Mouse (Mus musculus) stomach, embryonic 16.5 days (tissue): ENCODE measurements around the gene Edem1. TPM values are rescaled to one million over a fixed set of nuclear protein-coding genes. Genes with fewer than 3 reads are reported as not detected.

Source experiments
- ATAC-seq: fragments of 200-750 bp; cut with Nextera tagmentation; 2 replicates; pipeline ENCODE4 v1.8.0; 2017; ENCODE audit warnings: moderate number of reproducible peaks, moderate TSS enrichment; ENCODE audit not compliant: insufficient read depth, low FRiP score
- H3K27ac ChIP-seq: fragments of 300-500 bp; sonication (generic); 2 replicates; pipeline ENCODE4 v1.5.1; 2014; ENCODE audit warnings: low read length
- H3K27me3 ChIP-seq: fragments of 300-500 bp; sonication (generic); 2 replicates; pipeline ENCODE4 v1.6.1; 2014; ENCODE audit warnings: low read length, control low read depth, mixed read lengths; ENCODE audit not compliant: control insufficient read depth, insufficient read depth
- H3K36me3 ChIP-seq: fragments of 300-500 bp; sonication (generic); 2 replicates; pipeline ENCODE4 v1.6.1; 2014; ENCODE audit warnings: low read length; ENCODE audit not compliant: control insufficient read depth, insufficient read depth
- H3K4me1 ChIP-seq: fragments of 300-500 bp; sonication (generic); 2 replicates; pipeline ENCODE4 v1.6.1; 2014; ENCODE audit warnings: low read length, control low read depth, mixed read lengths; ENCODE audit not compliant: control insufficient read depth, insufficient read depth
- H3K4me2 ChIP-seq: fragments of 300-500 bp; sonication (generic); 2 replicates; pipeline ENCODE4 v1.6.1; 2014; ENCODE audit warnings: low read depth, low read length, mixed read lengths
- H3K4me3 ChIP-seq: fragments of 300-500 bp; sonication (generic); replicated peaks from 2 replicates; pipeline ENCODE4 v1.5.1; 2014; ENCODE audit warnings: mild to moderate bottlenecking, low read length
- H3K9ac ChIP-seq: fragments of 300-500 bp; sonication (generic); 2 replicates; pipeline ENCODE4 v1.6.1; 2014; ENCODE audit warnings: low read length
- H3K9me3 ChIP-seq: fragments of 300-500 bp; sonication (generic); replicated peaks from 2 replicates; pipeline ENCODE4 v1.6.1; 2016; ENCODE audit warnings: low read length, control low read depth; ENCODE audit not compliant: control insufficient read depth
- whole genome bisulfite sequencing: fragments of 180-500 bp; shearing (Covaris S2); extraction: QIAGEN DNeasy Blood & Tissue Kit; methylation state at CpG from one replicate; pipeline ENCODE4 v1.1.7; 2014; 5-methylcytosine and 5-hydroxymethylcytosine counted together
- polyA plus RNA-seq: library from polyadenylated mRNA; unstranded; fragments of >200 nt; fragmentation: Nextera tagmentation; extraction: Ambion mirVana; gene quantifications from 2 replicates; pipeline ENCODE4 v1.2.1, GENCODE M21; 2015

Edem1 gene
- 34.2 and 49.0 TPM in 2 replicates for polyA plus RNA-seq

DNA sequence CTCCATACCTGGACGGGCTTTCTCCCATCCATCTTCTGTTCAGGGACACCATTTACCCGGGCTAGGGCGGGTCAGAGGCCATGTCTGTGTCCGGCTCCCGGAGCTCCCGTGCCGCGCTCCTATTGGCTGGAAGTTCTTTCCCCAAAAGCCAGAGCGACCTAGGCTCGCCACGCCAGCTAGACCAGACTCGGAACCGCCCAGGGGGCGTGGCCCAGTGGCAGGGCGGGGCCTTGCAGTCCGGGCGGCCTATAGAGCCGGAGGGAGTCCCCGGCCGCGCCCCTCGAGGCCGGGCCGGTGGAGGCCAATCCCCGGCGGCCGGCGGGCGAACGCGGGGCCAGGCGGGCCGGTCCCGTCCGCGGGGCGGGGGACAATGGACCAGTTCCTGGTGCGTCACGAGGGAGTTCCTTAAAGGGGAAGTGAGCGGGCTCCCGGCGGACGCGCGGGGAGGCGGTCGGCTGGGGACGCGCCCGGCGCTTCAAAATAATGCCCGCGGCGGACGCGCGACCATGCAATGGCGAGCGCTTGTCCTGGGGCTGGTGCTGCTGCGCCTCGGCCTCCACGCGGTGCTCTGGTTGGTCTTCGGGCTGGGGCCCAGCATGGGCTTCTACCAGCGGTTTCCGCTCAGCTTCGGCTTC lies at the start of gene Edem1:
Gene Edem1, plus strand, starts transcription at position 408 of the 635 bp plus-strand sequence.
- Histone ChIP-seq H3K27ac (peak within 1 kb of the TSS; percentile 85), H3K4me2 (peak within 1 kb of the TSS; percentile 92), H3K9me3 (no peaks in the 10 kb centered on the region), H3K27me3 (no peaks in the 10 kb centered on the region), H3K4me3 (peak within 1 kb of the TSS; percentile 98), H3K4me1 (peaks cover 22% of the 10 kb centered on the region), H3K9ac (peak within 1 kb of the TSS; percentile 98), H3K36me3 (no peaks in the 10 kb centered on the region)
- ATAC-seq, result peak; percentile 99
- WGBS, result under 1% methylated on average over 56 of the region's 67 CpGs

DNA sequence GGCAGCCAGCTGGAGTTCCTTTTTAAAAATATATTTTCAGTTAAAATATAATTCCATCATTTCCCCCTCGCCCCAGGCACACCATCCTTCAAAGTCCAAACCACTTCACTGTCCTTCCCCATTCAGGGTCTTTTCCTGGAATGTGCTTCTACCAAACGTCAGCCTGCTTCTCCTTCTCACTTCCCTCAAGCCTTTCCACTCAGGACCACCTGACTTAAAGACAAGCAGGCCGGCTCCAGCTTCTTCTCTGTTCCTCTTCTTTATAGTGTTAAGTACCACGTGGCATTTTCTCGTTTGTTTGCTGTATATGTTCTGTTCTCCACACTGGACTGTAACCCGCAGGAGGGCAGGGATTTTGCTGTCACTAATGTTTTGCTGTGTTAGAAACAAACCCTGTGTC lies 46.6 kb upstream of the Edem1 start:
- H3K27me3 ChIP-seq, result no peaks in the 10 kb centered on the region
- H3K36me3 ChIP-seq, result no peaks in the 10 kb centered on the region
- WGBS, result 56% methylated on average over 6 of the region's 6 CpGs
- peaks cover 16% of the 10 kb centered on the region for H3K4me1 ChIP-seq
- H3K4me3 ChIP-seq, result no peak overlapping the region
- H3K9me3 ChIP-seq, result no peaks in the 10 kb centered on the region
- no peak for ATAC-seq
- H3K4me2 ChIP-seq, result no peak overlapping the region
- H3K9ac ChIP-seq, result no peak overlapping the region
- H3K27ac ChIP-seq, result no peak overlapping the region

DNA sequence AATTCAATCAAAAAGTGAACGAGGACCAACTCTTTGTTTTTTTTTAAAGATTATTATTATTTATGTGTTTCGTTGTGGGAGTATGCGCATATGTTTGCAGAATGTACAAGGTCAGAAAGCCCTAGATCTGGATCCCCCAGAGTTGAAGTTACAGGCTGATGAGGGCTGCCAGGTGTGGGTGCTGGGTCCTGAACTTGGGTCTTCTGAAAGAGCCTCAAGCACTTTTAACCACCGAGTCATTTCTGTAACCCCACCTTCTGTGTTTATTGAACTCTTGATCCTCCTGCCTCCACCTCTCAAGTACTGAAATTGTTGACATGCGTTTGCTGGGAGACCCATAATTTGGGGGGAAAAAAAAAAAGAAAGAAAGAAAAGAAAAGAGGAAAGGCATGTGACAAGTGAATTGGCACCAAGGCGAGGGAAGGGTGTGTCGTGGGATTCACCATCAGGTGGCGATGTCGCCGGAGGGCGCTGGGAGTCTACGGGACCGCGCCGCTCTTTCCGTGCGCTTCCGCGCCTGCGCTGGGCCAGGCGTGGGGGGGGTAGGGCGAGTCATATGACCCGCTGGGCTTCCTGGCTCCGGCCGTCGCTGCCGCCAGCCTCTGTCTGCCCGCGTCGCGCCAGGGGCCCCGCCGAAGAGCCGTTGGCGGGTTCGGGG lies 45.8 kb upstream of the Edem1 start, which contains the start of gene Arl8b:
Gene Arl8b, plus strand, starts transcription at position 574 of the 658 bp plus-strand sequence.
- peak within 1 kb of the TSS; percentile 99 for H3K9ac ChIP-seq
- peak within 1 kb of the TSS; percentile 74 for H3K4me2 ChIP-seq
- H3K27ac ChIP-seq, result peak within 1 kb of the TSS; percentile 91
- H3K9me3 ChIP-seq, result no peaks in the 10 kb centered on the region
- WGBS, result 10% methylated on average over 36 of the region's 36 CpGs
- ATAC-seq, result peak; percentile 95
- no peaks in the 10 kb centered on the region for H3K36me3 ChIP-seq
- H3K4me1 ChIP-seq, result peaks cover 16% of the 10 kb centered on the region
- H3K27me3 ChIP-seq, result no peaks in the 10 kb centered on the region
- peak within 1 kb of the TSS; percentile 100 for H3K4me3 ChIP-seq

DNA sequence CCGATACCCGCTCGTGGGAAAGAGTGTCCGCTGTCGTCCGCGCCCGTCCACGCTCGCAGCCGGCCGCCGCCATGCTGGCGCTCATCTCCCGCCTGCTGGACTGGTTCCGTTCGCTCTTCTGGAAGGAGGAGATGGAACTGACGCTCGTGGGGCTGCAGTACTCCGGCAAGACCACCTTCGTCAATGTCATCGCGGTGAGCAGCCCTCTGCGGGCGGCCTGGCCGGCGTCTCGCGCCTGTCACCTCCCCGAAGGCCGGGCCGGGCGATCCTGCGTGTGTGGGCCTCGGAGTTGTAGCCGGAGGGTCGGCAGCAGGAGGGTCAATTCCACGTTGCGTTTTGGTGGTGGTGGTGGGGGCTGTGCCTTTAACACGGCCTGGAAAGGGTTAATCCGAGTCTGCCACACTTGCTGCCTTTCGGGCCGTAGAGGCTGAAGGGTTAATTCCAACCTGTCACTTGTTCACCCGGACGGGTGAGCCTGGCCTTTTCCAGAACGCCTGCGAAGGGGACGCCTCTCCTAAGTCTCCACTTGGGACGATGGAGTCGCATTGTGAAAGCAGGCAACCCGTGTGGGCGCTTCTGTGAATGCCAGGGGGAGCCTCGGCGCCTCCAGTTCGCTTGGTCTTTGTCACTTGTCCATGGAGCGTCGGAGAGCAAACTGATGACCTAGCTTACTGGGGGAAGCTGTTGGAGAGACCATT lies 45.1 kb upstream of the Edem1 start:
- Histone ChIP-seq H3K36me3 (no peaks in the 10 kb centered on the region), H3K27me3 (no peaks in the 10 kb centered on the region), H3K9me3 (no peaks in the 10 kb centered on the region), H3K27ac (peak overlapping the region; percentile 91), H3K4me2 (peak overlapping the region; percentile 74), H3K4me1 (peaks cover 16% of the 10 kb centered on the region), H3K4me3 (peak overlapping the region; percentile 100), H3K9ac (peak overlapping the region; percentile 99)
- WGBS, result under 1% methylated on average over 57 of the region's 57 CpGs
- peak; percentile 46 for ATAC-seq

DNA sequence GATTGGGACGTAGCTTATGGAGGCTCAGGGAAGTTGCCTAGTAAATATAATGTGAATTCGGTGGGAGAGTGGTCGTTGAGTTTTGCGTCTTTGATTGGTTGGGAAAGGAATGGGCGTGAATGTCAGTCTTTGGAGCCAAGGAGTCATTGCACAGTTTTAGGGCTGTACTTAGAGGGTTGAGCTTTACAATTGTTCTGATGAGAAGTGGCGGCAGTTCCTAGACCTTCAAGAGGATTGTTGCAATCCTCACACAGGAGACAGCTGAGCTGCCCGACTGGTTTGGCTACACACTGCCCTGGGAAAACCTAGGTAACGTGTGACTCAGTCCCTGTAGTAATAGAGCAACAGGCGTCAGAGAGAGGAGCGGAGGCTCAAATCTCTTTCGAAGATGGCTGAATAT lies 44.4 kb upstream of the Edem1 start:
- peak; percentile 59 for ATAC-seq

DNA sequence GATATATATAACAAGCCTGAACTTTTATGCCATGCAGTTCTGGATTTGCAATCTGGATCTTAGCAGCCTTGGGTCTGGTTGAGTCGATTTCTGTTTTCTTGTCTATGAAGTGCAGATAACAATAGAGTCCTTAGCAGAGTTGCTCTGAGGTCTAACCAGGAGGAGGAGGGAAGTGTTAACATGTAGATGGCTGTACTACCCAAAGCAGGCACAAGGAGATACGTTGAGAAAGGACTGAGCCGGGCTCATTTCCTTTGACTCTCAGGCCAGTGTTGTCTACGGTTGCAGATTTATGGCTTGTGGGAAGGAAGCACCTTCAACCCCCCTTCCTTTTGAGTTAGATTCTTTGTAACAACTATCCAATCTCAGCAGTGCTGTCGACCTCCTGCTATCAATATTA lies 43.6 kb upstream of the Edem1 start:
- peak overlapping the region; percentile 74 for H3K4me2 ChIP-seq
- ATAC-seq, result no peak
- peak overlapping the region; percentile 100 for H3K4me3 ChIP-seq
- H3K9ac ChIP-seq, result peak overlapping the region; percentile 99; the same call in 1 of the 2 replicates
- WGBS, result 35% methylated on average over 5 of the region's 5 CpGs
- H3K27ac ChIP-seq, result peak overlapping the region; percentile 32
- H3K27me3 ChIP-seq, result no peaks in the 10 kb centered on the region
- H3K9me3 ChIP-seq, result no peaks in the 10 kb centered on the region
- no peaks in the 10 kb centered on the region for H3K36me3 ChIP-seq
- H3K4me1 ChIP-seq, result peaks cover 16% of the 10 kb centered on the region

More for the DNA sequence above, 44.4 kb upstream of the Edem1 start:
- H3K9ac ChIP-seq, result peak overlapping the region; percentile 99
- H3K27ac ChIP-seq, result peak overlapping the region; percentile 91
- H3K9me3 ChIP-seq, result no peaks in the 10 kb centered on the region
- peak overlapping the region; percentile 74 for H3K4me2 ChIP-seq
- no peaks in the 10 kb centered on the region for H3K36me3 ChIP-seq
- no peaks in the 10 kb centered on the region for H3K27me3 ChIP-seq
- peaks cover 16% of the 10 kb centered on the region for H3K4me1 ChIP-seq
- 20% methylated on average over 11 of the region's 11 CpGs for WGBS
- H3K4me3 ChIP-seq, result peak overlapping the region; percentile 100

DNA sequence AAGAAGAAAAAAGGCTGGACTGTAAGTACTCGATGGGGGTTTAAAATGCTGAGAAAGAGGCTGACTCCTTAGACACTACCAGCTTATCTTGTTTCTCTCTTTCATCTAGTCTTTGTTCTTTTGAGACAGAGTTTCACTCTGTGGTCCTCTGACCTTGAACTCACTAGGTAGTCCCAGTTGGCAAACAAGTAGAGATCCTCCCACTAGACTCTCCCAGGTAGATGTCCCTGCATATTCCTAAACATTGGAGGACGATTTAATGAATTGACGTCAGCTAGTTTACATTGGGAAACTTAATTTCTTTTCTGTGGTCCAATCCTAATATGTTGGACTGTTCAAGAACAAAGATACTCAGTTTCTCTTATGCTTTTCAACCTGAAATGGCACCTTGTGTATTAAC lies 42.9 kb upstream of the Edem1 start:
- H3K9ac ChIP-seq, result no peak overlapping the region
- H3K4me3 ChIP-seq, result no peak overlapping the region
- no peak for ATAC-seq
- no peaks in the 10 kb centered on the region for H3K36me3 ChIP-seq
- H3K27ac ChIP-seq, result no peak overlapping the region
- no peaks in the 10 kb centered on the region for H3K9me3 ChIP-seq
- 67% methylated on average over 3 of the region's 3 CpGs for WGBS
- H3K4me2 ChIP-seq, result no peak overlapping the region
- H3K4me1 ChIP-seq, result peaks cover 16% of the 10 kb centered on the region
- H3K27me3 ChIP-seq, result no peaks in the 10 kb centered on the region

DNA sequence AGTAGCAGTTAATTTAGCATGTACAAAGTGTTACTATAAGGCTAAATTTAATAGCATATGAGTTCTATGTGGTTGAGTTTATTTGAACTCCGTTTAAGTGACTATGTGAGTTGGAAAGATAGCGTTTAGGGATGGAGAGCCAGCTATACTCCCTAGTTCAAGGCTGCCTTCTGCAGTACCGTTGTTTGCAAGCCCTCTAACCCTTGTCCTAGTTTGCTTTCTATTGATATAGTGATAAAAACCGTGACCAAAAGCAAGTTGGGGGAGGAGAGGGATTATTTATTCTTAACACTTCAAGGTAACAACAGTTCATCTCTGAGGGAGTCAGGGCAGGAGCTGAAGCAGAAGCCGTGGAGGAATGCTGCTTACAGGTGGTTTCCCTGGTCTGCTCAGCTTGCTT lies 36.9 kb upstream of the Edem1 start:
- 61% methylated on average over 5 of the region's 5 CpGs for WGBS
- H3K9ac ChIP-seq, result no peak overlapping the region
- H3K9me3 ChIP-seq, result no peaks in the 10 kb centered on the region
- H3K27ac ChIP-seq, result no peak overlapping the region
- no peak overlapping the region for H3K4me3 ChIP-seq
- H3K27me3 ChIP-seq, result no peaks in the 10 kb centered on the region
- no peak for ATAC-seq
- H3K4me1 ChIP-seq, result peaks cover 7% of the 10 kb centered on the region
- no peaks in the 10 kb centered on the region for H3K36me3 ChIP-seq
- H3K4me2 ChIP-seq, result no peak overlapping the region

DNA sequence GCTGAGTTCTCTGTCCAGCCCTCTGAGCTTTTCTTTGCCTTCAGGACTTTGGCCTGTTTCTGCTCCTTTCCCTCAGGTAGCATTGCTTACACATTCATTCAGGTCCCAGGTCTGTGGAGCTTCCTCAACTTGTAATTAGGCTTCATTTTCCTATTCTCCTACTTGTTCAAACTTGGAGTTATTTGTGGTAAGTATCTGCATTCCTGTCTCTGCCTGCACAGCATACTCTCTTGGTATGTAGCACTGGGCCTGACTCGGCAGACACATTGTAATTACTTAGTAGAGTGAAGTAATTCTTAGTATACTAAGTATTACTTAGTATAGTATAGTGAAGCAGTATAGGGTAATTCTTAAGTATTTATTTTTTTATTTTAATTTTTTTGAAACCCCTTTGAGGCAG lies 32.5 kb upstream of the Edem1 start:
- Histone ChIP-seq H3K4me3 (no peak overlapping the region), H3K36me3 (no peaks in the 10 kb centered on the region), H3K4me1 (peaks cover 7% of the 10 kb centered on the region), H3K9ac (no peak overlapping the region), H3K27ac (no peak overlapping the region), H3K27me3 (no peaks in the 10 kb centered on the region), H3K4me2 (no peak overlapping the region), H3K9me3 (no peaks in the 10 kb centered on the region)
- ATAC-seq, result no peak
- WGBS, result 65% methylated on average over 1 of the region's 1 CpGs
